Mouse (Mus musculus): ENCODE measurements around the gene Fgfr2. TPM values are rescaled to one million over a fixed set of nuclear protein-coding genes. Genes with fewer than 3 reads are reported as not detected.

Gene Fgfr2
- polyA plus RNA-seq, 1 experiment = 52.3 TPM

DNA sequence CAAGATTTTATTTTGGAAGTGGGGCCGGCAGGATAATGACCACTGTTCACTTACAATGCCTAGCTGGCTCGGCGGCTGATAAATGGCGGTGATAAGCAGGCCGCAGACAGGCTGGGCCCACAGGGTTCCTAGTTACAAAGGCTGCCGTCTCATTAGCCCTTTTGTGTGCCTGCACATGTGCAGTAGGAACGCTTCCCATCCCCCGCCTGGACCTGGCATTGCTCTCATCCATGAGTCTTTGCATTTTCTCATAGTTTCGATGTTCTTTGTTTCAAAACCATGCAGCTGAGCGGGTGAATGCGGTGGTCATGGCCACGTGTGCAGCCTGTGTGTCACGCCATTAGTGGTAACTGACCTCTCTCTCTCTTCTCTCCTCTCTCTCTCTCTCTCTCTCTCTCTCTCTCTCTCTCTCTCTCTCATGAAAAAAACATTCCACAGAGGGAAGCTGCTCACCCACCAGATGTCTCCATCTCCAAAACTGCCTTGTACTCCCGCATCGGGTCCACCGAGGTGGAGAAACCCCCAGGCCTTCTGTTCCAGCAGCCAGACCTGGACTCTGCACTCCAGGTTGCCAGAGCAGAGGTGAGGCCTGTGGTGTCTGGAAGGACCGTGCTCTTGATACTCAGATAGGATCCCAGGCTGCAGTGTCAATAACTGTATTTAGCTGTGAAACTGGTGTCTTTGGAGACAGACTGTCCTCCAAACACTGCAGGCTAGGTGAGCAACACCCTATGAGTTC, 2372.2 kb downstream of the Fgfr2 start:
- peak; percentile 96 for DNase-seq (ENCODE audit: low read depth)
- no peak for TF ChIP-seq CTCF (IDR thresholded peaks at IDR 0.05; ENCODE audit: borderline replicate concordance, extremely low read depth, insufficient read depth, insufficient read length)
- TF ChIP-seq POLR2A (IDR thresholded peaks at IDR 0.05; ENCODE audit: borderline replicate concordance, extremely low read depth, insufficient read depth, insufficient read length, poor library complexity, severe bottlenecking) = no peak

DNA sequence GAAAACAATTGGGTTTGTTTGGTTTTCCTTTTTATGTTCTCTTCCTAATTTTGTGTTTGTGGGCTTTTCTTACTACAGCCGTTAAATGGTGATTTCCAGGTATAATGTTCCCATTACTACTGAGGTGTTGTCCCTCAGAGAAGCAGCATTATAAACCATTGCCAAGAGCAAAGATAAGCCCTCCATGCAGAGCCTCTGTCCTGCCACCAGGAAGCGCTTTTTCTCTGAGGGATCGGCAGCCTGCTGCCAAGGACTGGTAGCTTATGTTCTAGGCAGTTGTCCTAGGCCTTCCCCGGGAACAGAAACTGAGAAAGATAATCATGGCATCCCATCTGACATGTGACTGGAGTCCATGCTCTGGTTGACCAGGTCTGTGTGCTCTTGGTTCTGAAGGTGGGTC, 2374.0 kb downstream of the Fgfr2 start:
- TF ChIP-seq POLR2A (IDR thresholded peaks at IDR 0.05; ENCODE audit: borderline replicate concordance, extremely low read depth, insufficient read depth, insufficient read length, poor library complexity, severe bottlenecking) = no peak
- TF ChIP-seq CTCF (IDR thresholded peaks at IDR 0.05; ENCODE audit: borderline replicate concordance, extremely low read depth, insufficient read depth, insufficient read length) = no peak
- DNase-seq (ENCODE audit: low read depth) = no peak

DNA sequence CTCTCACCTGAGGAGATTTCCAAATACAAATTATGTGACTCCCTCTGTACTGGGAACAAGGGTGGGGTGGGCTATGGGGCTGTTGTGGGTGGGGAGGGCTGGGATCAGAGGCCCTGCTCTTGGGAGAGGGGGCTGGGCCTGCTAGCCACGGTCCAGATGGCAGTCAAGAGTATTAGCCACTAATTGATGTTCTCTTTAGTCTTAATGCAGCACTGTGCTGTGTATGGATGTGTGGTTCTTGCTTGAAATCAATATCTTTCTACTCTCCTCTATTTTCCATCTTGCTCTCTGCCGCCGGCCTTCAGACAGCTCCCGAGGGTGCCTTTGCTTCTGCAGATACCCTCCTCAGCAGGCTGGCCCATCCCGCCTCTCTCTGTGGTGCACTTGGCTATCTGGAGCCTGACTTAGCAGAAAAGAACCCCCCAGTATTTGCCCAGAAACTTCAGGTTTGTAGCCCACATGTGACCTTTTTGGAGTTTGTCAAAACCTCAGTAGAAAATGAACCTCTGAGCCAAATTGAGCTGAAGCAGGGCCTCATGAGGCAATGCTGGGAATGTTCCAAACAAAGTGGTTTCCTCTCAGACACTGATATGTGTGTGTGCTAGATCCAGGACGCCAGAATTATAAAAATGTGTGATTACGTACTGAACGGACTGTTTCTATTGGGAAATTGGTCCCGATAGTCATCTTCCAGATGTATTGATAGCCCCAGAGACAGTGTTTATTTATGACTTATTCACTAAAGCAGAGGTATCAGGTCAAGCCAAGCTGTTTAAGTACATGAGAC, 2379.7 kb downstream of the Fgfr2 start:
- DNase-seq (ENCODE audit: low read depth) = no peak
- TF ChIP-seq POLR2A (IDR thresholded peaks at IDR 0.05; ENCODE audit: borderline replicate concordance, extremely low read depth, insufficient read depth, insufficient read length, poor library complexity, severe bottlenecking) = no peak
- no peak for TF ChIP-seq CTCF (IDR thresholded peaks at IDR 0.05; ENCODE audit: borderline replicate concordance, extremely low read depth, insufficient read depth, insufficient read length)

- no peak for TF ChIP-seq POLR2A (IDR thresholded peaks at IDR 0.05; ENCODE audit: borderline replicate concordance, extremely low read depth, insufficient read depth, insufficient read length, poor library complexity, severe bottlenecking)
- peak; percentile 32; the same call in 1 of the 2 replicates for TF ChIP-seq CTCF (IDR thresholded peaks at IDR 0.05; ENCODE audit: borderline replicate concordance, extremely low read depth, insufficient read depth, insufficient read length)
- no peak for DNase-seq (ENCODE audit: low read depth)
Measured at GRCm38 (mm10) chr7:130741099-130741498, 2382.1 kb downstream of the Fgfr2 start.

DNA sequence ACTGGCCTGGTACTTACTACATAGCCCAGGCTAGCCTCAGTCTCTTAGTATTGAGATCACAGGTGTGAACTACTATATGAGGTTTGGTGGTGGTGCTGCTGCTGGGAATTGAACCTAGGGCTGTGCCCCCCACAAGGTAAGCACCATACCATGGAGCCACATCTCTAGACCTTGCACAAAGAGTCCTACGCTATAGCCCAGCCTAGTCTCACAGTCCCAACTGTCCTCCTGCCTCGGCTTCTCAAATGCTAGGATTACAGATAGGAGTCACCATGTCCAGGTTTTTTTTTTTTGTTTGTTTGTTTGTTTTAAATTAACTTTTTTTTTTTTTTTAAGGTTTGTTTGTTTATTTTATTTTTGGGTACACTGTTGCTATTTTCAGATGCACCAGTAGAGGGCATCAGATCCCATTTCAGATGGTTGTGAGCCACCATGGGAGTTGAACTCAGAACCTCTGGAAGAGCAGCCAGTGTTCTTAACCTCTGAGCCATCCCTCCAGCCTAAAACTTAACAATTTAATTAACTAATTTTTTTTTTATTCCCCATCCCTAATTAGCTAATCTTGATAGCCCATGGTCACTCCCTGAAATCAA, 2388.9 kb downstream of the Fgfr2 start:
- TF ChIP-seq POLR2A (IDR thresholded peaks at IDR 0.05; ENCODE audit: borderline replicate concordance, extremely low read depth, insufficient read depth, insufficient read length, poor library complexity, severe bottlenecking) (no peak), CTCF (IDR thresholded peaks at IDR 0.05; ENCODE audit: borderline replicate concordance, extremely low read depth, insufficient read depth, insufficient read length) (peak; percentile 40; the same call in 1 of the 2 replicates)
- DNase-seq (ENCODE audit: low read depth) = no peak

DNA sequence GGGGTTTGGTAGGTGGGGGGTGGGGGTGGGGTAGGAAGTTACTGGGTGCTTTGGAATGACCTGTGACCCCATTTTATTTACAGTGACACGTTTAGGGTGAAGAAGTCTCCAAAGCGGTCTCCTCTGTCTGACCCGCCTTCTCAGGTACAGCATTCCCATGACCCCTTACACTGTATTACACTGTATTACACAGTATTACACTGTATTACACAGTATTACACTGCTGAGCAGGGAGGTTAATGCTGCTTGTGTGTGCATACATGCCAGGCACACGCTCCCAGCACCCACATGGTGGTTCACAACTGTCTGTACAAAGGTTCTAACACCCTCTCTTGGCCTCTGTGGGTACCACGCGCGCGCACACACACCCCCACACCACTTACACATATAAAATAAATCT, 2389.7 kb downstream of the Fgfr2 start:
- no peak for TF ChIP-seq POLR2A (IDR thresholded peaks at IDR 0.05; ENCODE audit: borderline replicate concordance, extremely low read depth, insufficient read depth, insufficient read length, poor library complexity, severe bottlenecking)
- TF ChIP-seq CTCF (IDR thresholded peaks at IDR 0.05; ENCODE audit: borderline replicate concordance, extremely low read depth, insufficient read depth, insufficient read length) = no peak
- no peak for DNase-seq (ENCODE audit: low read depth)

- TF ChIP-seq CTCF (IDR thresholded peaks at IDR 0.05; ENCODE audit: borderline replicate concordance, extremely low read depth, insufficient read depth, insufficient read length) (no peak), POLR2A (IDR thresholded peaks at IDR 0.05; ENCODE audit: borderline replicate concordance, extremely low read depth, insufficient read depth, insufficient read length, poor library complexity, severe bottlenecking) (no peak)
- DNase-seq (ENCODE audit: low read depth) = peak; percentile 85
Measured at GRCm38 (mm10) chr7:130732908-130733307, 2390.2 kb downstream of the Fgfr2 start.

GRCm38 (mm10) chr7:130731792-130732191, 2391.4 kb downstream of the Fgfr2 start:
- TF ChIP-seq CTCF (IDR thresholded peaks at IDR 0.05; ENCODE audit: borderline replicate concordance, extremely low read depth, insufficient read depth, insufficient read length) (no peak), POLR2A (IDR thresholded peaks at IDR 0.05; ENCODE audit: borderline replicate concordance, extremely low read depth, insufficient read depth, insufficient read length, poor library complexity, severe bottlenecking) (no peak)
- DNase-seq (ENCODE audit: low read depth) = peak; percentile 53

DNA sequence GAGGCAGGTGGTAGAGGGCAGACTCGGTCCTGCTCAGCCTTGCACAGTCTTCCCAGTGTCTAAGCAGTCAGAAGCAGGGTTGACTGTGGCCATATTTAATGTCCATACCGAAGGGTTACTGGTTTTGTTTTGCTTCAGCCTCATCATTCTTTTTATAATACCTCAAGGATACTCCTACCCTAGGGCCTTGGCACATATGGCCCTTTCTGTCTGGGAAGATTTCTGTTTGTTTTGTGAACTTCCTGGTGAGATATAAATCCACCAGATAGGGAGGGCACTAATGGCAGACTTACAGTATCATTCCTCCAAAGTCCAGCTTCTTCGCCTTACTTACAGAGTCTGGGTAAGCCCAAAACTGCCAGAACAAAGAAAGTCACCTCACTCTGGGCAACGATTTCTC, 2395.6 kb downstream of the Fgfr2 start:
- DNase-seq (ENCODE audit: low read depth) = no peak
- TF ChIP-seq CTCF (IDR thresholded peaks at IDR 0.05; ENCODE audit: borderline replicate concordance, extremely low read depth, insufficient read depth, insufficient read length) (no peak), POLR2A (IDR thresholded peaks at IDR 0.05; ENCODE audit: borderline replicate concordance, extremely low read depth, insufficient read depth, insufficient read length, poor library complexity, severe bottlenecking) (no peak)

- no peak for TF ChIP-seq CTCF (IDR thresholded peaks at IDR 0.05; ENCODE audit: borderline replicate concordance, extremely low read depth, insufficient read depth, insufficient read length)
- no peak for DNase-seq (ENCODE audit: low read depth)
Measured at GRCm38 (mm10) chr7:130726724-130727422, 2396.3 kb downstream of the Fgfr2 start.

- no peak for TF ChIP-seq POLR2A (IDR thresholded peaks at IDR 0.05; ENCODE audit: borderline replicate concordance, extremely low read depth, insufficient read depth, insufficient read length, poor library complexity, severe bottlenecking)
- TF ChIP-seq CTCF (IDR thresholded peaks at IDR 0.05; ENCODE audit: borderline replicate concordance, extremely low read depth, insufficient read depth, insufficient read length) = no peak
- peak; percentile 65 for DNase-seq (ENCODE audit: low read depth)
Measured at GRCm38 (mm10) chr7:130726185-130726584, 2397.0 kb downstream of the Fgfr2 start.

Measured in brain, embryonic 14.5 days (tissue).